Mouse (Mus musculus) limb, embryonic 14.5 days (tissue): Measurements from ENCODE around the gene Sgip1. TPM values are rescaled to one million over a fixed set of nuclear protein-coding genes. Genes with fewer than 3 reads are reported as not detected.

Experiments used
- ATAC-seq: fragments of 200-750 bp; cut with Nextera tagmentation; 2 replicates; pipeline ENCODE4 v1.8.0; 2017; ENCODE audit warnings: low read depth, moderate number of reproducible peaks, moderate TSS enrichment; ENCODE audit not compliant: low FRiP score
- DNase-seq: peaks from one replicate; pipeline ENCODE4 v3.0.0-alpha.2; 2015; ENCODE audit warnings: low spot score
- H3K27ac ChIP-seq: fragments of 300-500 bp; sonication (generic); replicated peaks from 2 replicates; pipeline ENCODE4 v1.5.1; 2014; ENCODE audit warnings: low read depth, mild to moderate bottlenecking, low read length, moderate library complexity, mixed read lengths
- H3K27me3 ChIP-seq: fragments of 300-500 bp; sonication (generic); 2 replicates; pipeline ENCODE4 v1.6.1; 2014; ENCODE audit warnings: low read length, mixed read lengths; ENCODE audit not compliant: control insufficient read depth, insufficient read depth
- H3K36me3 ChIP-seq: fragments of 300-500 bp; sonication (generic); 2 replicates; pipeline ENCODE4 v1.6.1; 2014; ENCODE audit warnings: mild to moderate bottlenecking, low read length, moderate library complexity, mixed read lengths; ENCODE audit not compliant: control insufficient read depth, insufficient read depth
- H3K4me1 ChIP-seq: fragments of 300-500 bp; sonication (generic); 2 replicates; pipeline ENCODE4 v1.6.1; 2014; ENCODE audit warnings: antibody characterized with exemption, low read length, mixed read lengths; ENCODE audit not compliant: control insufficient read depth, insufficient read depth
- H3K4me2 ChIP-seq: fragments of 300-500 bp; sonication (generic); replicated peaks from 2 replicates; pipeline ENCODE4 v1.6.1; 2014; ENCODE audit warnings: low read depth, mild to moderate bottlenecking, low read length, moderate library complexity; ENCODE audit not compliant: severe bottlenecking
- H3K4me3 ChIP-seq: fragments of 300-500 bp; sonication (generic); replicated peaks from 2 replicates; pipeline ENCODE4 v1.5.1; 2014; ENCODE audit warnings: low read length
- H3K9ac ChIP-seq: fragments of 300-500 bp; sonication (generic); 2 replicates; pipeline ENCODE4 v1.6.1; 2014; ENCODE audit warnings: mild to moderate bottlenecking, low read depth, low read length, moderate library complexity; ENCODE audit not compliant: severe bottlenecking
- H3K9me3 ChIP-seq: fragments of 300-500 bp; sonication (generic); 2 replicates; pipeline ENCODE4 v1.6.1; 2016; ENCODE audit warnings: low read length; ENCODE audit not compliant: control insufficient read depth
- POLR2A ChIP-seq: fragments of 200-500 bp; IDR thresholded peaks from 2 replicates; pipeline ENCODE4 v1.8.0; 2012; ENCODE audit warnings: inconsistent platforms, mild to moderate bottlenecking, moderate library complexity, borderline replicate concordance; ENCODE audit not compliant: insufficient read depth, insufficient read length; ENCODE audit errors: extremely low read depth
- WGBS: fragments of 180-500 bp; shearing (Covaris S2); extraction: QIAGEN DNeasy Blood & Tissue Kit; methylation state at CpG from one replicate; pipeline ENCODE4 v1.1.7; 2014; 5-methylcytosine and 5-hydroxymethylcytosine counted together
- polyA plus RNA-seq, 2 experiments: library from polyadenylated mRNA; depleted of rRNA in 1 of 2; stranded (reverse) in 1 of 2; unstranded in 1 of 2; fragments of >200 nt; fragmentation: Nextera tagmentation in 1 of 2; extraction: Ambion mirVana in 1 of 2; gene quantifications; 2 replicates each; pipeline versions ENCODE4 v1.2.1 to v1.2.3; 2012 to 2014

Gene Sgip1
- polyA plus RNA-seq, 2 experiments, result 3.6 to 4.6 TPM

DNA sequence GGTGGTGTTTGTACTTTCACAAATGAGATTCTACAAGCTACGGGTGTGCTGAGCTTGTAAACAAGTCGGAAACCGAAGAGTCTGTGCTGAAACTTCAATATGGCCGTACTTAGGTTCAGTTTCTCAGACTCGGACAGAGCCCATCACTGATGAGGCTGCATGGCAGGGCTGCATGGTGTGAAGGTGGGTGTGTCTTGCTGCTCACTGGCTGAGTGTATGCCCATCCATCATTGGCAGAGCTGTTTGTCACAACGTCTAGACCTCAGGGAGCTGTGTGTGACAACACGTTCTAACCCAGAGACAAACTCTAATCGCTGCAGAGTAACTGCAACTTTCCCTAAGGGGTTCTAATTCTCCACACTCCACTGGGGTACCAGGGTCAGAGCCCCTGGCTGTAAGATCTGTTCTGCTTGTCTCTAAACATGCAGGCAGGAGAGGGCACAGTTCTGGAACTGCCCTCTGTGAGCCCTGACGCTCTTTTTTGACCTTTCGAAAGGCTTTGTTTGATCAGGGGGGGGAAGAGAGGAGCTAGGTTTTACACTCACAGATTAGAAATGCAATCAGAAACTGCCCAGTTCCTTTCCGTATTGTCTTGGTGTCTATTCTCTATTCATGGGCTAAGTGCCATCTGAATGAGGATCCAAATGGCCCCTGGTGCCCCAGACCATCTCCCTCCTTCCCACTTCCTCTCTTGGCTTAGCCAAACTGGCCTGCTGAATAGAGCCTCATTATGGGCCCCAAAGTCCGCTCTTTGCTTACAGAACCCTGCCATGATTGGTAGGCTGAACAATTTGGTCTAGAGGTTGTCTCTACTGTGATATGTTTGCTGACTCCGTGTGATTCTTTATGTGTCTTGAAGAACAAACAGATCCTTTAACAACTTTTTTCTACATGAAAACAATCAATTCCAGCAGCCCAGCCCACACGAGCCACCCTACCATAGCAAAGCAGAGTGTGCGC lies 121.9 kb downstream of the Sgip1 start:
- no peaks in the 10 kb centered on the region for H3K36me3 ChIP-seq
- 79% methylated on average over 15 of the region's 15 CpGs for WGBS
- H3K9ac ChIP-seq, result no peak overlapping the region
- no peak overlapping the region for H3K4me2 ChIP-seq
- H3K9me3 ChIP-seq, result no peaks in the 10 kb centered on the region
- no peak for ATAC-seq
- H3K4me1 ChIP-seq, result peaks cover 13% of the 10 kb centered on the region
- no peak for TF ChIP-seq POLR2A
- H3K4me3 ChIP-seq, result no peak overlapping the region
- no peak overlapping the region for H3K27ac ChIP-seq
- DNase-seq, result no peak
- no peaks in the 10 kb centered on the region for H3K27me3 ChIP-seq

DNA sequence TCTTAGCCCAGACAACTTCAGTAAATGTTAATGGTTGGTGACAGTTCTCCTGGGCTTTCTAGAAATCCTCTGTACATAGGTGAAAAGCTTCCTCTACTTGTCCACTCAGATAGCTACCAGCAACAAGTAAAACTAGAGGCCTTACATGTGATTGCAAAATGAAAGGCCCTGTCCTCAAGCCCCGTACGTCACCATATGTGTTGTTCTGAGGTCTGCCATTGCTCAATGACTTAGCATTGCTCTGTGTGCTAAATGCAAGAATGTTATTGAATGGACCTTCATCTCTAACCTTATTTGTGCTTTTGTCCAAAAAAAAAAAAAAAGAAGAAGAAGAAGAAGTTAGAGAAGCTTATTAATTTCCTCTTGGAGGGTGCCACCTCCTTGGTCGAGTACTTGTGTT lies 125.4 kb downstream of the Sgip1 start:
- DNase-seq (no peak), ATAC-seq (no peak)
- Histone ChIP-seq H3K36me3 (no peaks in the 10 kb centered on the region), H3K27ac (no peak overlapping the region), H3K9me3 (no peaks in the 10 kb centered on the region), H3K4me3 (no peak overlapping the region), H3K27me3 (no peaks in the 10 kb centered on the region), H3K4me1 (peaks cover under 1% of the 10 kb centered on the region; the same call in 1 of the 2 replicates), H3K9ac (no peak overlapping the region), H3K4me2 (no peak overlapping the region)
- TF ChIP-seq POLR2A, result no peak
- 91% methylated on average over 3 of the region's 3 CpGs for WGBS

DNA sequence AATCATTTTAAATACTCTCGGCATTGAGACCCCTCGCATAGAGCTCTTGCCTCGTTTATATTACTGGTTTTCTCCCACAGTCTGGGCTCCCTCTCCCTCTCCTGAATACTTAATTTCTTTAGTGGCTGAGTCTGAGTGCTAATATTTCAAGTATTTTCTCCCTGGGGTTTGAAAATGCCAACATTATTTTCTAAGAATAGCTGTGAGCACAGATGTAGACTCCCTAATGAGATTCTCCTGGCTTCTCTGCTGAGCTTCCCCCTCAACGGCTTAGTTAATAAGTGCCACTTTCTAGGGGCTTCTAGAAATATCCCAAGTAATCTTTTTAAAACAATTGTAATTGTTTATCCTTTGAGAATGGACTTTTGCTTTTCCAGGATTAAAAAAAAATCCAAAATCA lies 130.2 kb downstream of the Sgip1 start:
- no peaks in the 10 kb centered on the region for H3K27me3 ChIP-seq
- no peak overlapping the region for H3K27ac ChIP-seq
- WGBS, result 81% methylated on average over 4 of the region's 4 CpGs
- H3K9ac ChIP-seq, result no peak overlapping the region
- H3K9me3 ChIP-seq, result 0 out of 2 replicates have a peak, but pooled peaks cover 6% of the 10 kb centered on the region
- no peak overlapping the region for H3K4me2 ChIP-seq
- DNase-seq (no peak), ATAC-seq (no peak)
- H3K4me3 ChIP-seq, result no peak overlapping the region
- H3K4me1 ChIP-seq, result no peaks in the 10 kb centered on the region
- TF ChIP-seq POLR2A, result no peak
- 0 out of 2 replicates have a peak, but pooled peaks cover 3% of the 10 kb centered on the region for H3K36me3 ChIP-seq

DNA sequence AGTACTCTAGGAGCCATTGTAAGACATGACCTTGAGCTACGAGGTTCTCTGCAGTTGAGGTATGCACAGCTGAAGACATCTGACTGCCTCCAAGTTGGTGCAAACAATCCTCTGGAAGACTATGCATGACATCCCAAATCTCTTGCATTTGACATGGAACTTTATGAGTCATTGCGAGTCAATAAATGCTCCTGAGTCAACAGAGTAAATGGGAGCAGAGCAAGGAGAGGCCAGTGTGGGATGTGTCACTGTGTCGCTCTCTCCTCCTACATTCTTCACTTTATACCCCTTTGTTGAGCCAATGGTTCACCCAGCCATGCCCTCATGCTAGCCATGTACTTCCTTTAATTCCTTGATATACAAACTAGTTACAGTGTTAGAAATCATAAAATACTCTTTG lies 142.0 kb downstream of the Sgip1 start:
- DNase-seq (no peak), ATAC-seq (no peak)
- H3K36me3 ChIP-seq, result no peaks in the 10 kb centered on the region
- H3K27me3 ChIP-seq, result no peaks in the 10 kb centered on the region
- no peak overlapping the region for H3K4me3 ChIP-seq
- no peak overlapping the region for H3K9ac ChIP-seq
- 97% methylated on average over 3 of the region's 3 CpGs for WGBS
- no peak overlapping the region for H3K27ac ChIP-seq
- TF ChIP-seq POLR2A, result no peak
- no peaks in the 10 kb centered on the region for H3K4me1 ChIP-seq
- H3K9me3 ChIP-seq, result no peaks in the 10 kb centered on the region
- H3K4me2 ChIP-seq, result no peak overlapping the region

DNA sequence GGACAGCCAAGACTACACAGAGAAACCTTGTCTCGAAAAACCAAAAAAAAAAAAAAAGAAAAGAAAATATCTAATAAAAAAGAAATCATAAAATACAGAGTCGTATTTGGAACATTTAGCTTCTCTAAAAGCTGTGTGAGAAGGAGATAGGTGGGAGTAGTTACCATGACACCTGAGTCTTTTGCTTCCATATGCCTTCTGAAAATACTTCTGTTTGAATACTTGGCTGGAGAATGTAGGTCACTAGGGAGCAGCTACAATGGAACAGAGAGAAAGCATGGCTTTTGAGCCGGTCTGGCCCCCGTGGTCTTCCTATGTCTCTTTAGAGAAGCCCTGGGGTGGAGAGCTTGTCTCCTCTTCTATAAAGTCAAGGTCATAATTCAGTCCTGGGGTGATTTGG lies 143.1 kb downstream of the Sgip1 start:
- ATAC-seq (no peak), DNase-seq (no peak)
- Histone ChIP-seq H3K9me3 (no peaks in the 10 kb centered on the region), H3K4me1 (no peaks in the 10 kb centered on the region), H3K36me3 (no peaks in the 10 kb centered on the region), H3K4me2 (no peak overlapping the region), H3K9ac (no peak overlapping the region), H3K4me3 (no peak overlapping the region), H3K27me3 (no peaks in the 10 kb centered on the region), H3K27ac (no peak overlapping the region)
- 84% methylated on average over 4 of the region's 4 CpGs for WGBS
- no peak for TF ChIP-seq POLR2A

DNA sequence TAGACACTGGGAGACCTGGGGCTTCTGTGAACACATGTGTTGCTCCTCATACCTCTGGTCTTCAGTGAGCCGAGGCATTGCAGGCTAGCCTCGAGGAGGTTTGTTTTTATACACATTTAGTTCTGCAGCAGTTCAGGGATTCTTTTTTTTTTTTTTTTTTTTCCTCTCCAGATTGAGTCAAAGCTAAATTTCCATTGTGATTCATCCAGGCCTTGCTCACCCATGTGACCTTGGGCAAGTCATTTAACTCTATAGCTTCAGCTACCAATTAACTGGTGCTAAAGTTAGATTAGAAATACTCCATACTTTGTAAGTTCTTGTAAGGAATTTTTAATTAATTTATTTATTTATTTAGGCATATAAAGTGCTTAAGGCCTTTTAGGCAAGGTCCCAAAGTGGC lies 145.4 kb downstream of the Sgip1 start:
- TF ChIP-seq POLR2A, result no peak
- 82% methylated on average over 2 of the region's 2 CpGs for WGBS

More for the DNA sequence above, 145.4 kb downstream of the Sgip1 start:
- no peak overlapping the region for H3K4me3 ChIP-seq
- DNase-seq (no peak), ATAC-seq (no peak)
- no peaks in the 10 kb centered on the region for H3K36me3 ChIP-seq
- H3K4me1 ChIP-seq, result no peaks in the 10 kb centered on the region
- H3K9ac ChIP-seq, result no peak overlapping the region
- no peak overlapping the region for H3K27ac ChIP-seq
- H3K27me3 ChIP-seq, result no peaks in the 10 kb centered on the region
- no peaks in the 10 kb centered on the region for H3K9me3 ChIP-seq
- H3K4me2 ChIP-seq, result no peak overlapping the region
